20 mouse cellular contexts compared by ENCODE assay signal in the genomic region with DNA sequence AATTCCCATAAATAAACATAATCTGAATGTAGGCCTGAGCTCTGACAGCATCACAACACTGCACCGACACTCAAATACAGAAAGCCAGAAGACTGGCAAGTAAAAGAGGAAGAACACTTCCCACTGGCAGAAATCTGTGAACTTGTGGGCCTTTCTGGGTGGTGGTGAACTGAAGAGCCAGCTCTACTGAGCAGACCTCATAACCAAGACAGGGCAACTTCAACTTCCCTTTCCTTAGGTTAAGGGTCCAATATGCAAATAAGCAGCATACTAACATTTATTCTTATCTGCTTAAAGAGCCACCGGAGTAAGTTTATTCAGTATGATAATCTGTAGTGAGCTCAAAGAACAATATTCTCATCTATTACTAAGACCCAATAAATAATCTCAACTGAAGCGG.
"Had no signal": no experiment of that assay in that cellular context is flagged by ENCODE, and none has a peak within 500 bp of the region (broad histone marks: within the 10 kb centered on the region; RNA-seq: fewer than 3 reads in every experiment).

No protein-coding gene starts in this region.

- H3K27me3 ChIP-seq: limb, embryonic 12.5 days; limb, embryonic 15.5 days; liver, embryonic 12.5 days; midbrain, embryonic 12.5 days; midbrain, embryonic 15.5 days; neural tube, embryonic 12.5 days; neural tube, embryonic 15.5 days had no signal

- H3K9ac ChIP-seq: limb, embryonic 12.5 days; limb, embryonic 15.5 days; liver, embryonic 12.5 days; midbrain, embryonic 12.5 days; midbrain, embryonic 15.5 days; neural tube, embryonic 12.5 days; neural tube, embryonic 15.5 days had no signal

- DNase-seq: kidney, adult 2 months; kidney, postnatal 25 days; layer of hippocampus, postnatal 36 days; left cerebral cortex, postnatal 4 days; lung, adult 2 months; lung, postnatal 14 days; lung, postnatal 4 days; retina, postnatal 1 day; right cerebral cortex, postnatal 25 days; thymus, postnatal 25 days had no signal

- H3K4me1 ChIP-seq: limb, embryonic 12.5 days; limb, embryonic 15.5 days; midbrain, embryonic 12.5 days; midbrain, embryonic 15.5 days; neural tube, embryonic 12.5 days had no signal

- H3K4me3 ChIP-seq: layer of hippocampus, adult 2 months; limb, embryonic 12.5 days; limb, embryonic 15.5 days; liver, embryonic 12.5 days; midbrain, embryonic 12.5 days; midbrain, embryonic 15.5 days; neural tube, embryonic 12.5 days; neural tube, embryonic 15.5 days had no signal

- H3K9me3 ChIP-seq: limb, embryonic 12.5 days; limb, embryonic 15.5 days; liver, embryonic 12.5 days; midbrain, embryonic 12.5 days; midbrain, embryonic 15.5 days; neural tube, embryonic 12.5 days; neural tube, embryonic 15.5 days had no signal

- H3K4me2 ChIP-seq: limb, embryonic 12.5 days; limb, embryonic 15.5 days; liver, embryonic 12.5 days; midbrain, embryonic 12.5 days; midbrain, embryonic 15.5 days; neural tube, embryonic 12.5 days; neural tube, embryonic 15.5 days had no signal

- H3K27ac ChIP-seq: kidney, postnatal 0 days; layer of hippocampus, adult 2 months; limb, embryonic 12.5 days; limb, embryonic 15.5 days; midbrain, embryonic 12.5 days; midbrain, embryonic 15.5 days; neural tube, embryonic 12.5 days; neural tube, embryonic 15.5 days; stomach, postnatal 0 days had no signal

- ATAC-seq: liver, embryonic 12.5 days; midbrain, embryonic 15.5 days had no signal
